ENCODE assay signal across 11 mouse cellular contexts in genomic region chr10:93831730-93832574, GRCm38 (mm10). TPM values are rescaled to one million over a fixed set of nuclear protein-coding genes. Genes with fewer than 3 reads are reported as not detected.
DNase-seq lines count a peak whose midpoint lies in the region; ATAC-seq and TF ChIP-seq lines count a peak whose summit lies in the region.
"Had no signal": no experiment of that assay in that cellular context is flagged by ENCODE, and none has a peak within 500 bp of the region (broad histone marks: within the 10 kb centered on the region; RNA-seq: fewer than 3 reads in every experiment).

No protein-coding gene starts in this region.

- WGBS in heart, embryonic 14.5 days, result 6% methylated on average over 18 of the region's 18 CpGs
- 11% methylated on average over 18 of the region's 18 CpGs for WGBS in forebrain, embryonic 13.5 days
- WGBS in liver, embryonic 12.5 days (ENCODE audit: insufficient replicate concordance), result 8% methylated on average over 18 of the region's 18 CpGs

- H3K27ac ChIP-seq in heart, embryonic 14.5 days (replicated peaks in 1 of 2; ENCODE audit: control insufficient read depth in 1 of 2, insufficient read depth in 1 of 2, low read depth in 2 of 2, low read length in 2 of 2), result no peak overlapping the region
- H3K27ac ChIP-seq in forebrain, embryonic 13.5 days, result no peak overlapping the region
- H3K27ac ChIP-seq in liver, embryonic 12.5 days, result peak overlapping the region; percentile 45

- H3K9me3 ChIP-seq in heart, embryonic 14.5 days (ENCODE audit: control insufficient read depth, low read length), result no peaks in the 10 kb centered on the region
- H3K9me3 ChIP-seq in E14TG2a.4 (ENCODE audit: low read length), result no peaks in the 10 kb centered on the region
- no peaks in the 10 kb centered on the region for H3K9me3 ChIP-seq in forebrain, embryonic 13.5 days (replicated peaks)
- no peaks in the 10 kb centered on the region for H3K9me3 ChIP-seq in liver, embryonic 12.5 days (replicated peaks)

- no peak for TF ChIP-seq CTCF in E14TG2a.4 (conservative IDR thresholded peaks at IDR 0.05; ENCODE audit: low read length)

- H3K9ac ChIP-seq in heart, embryonic 14.5 days (ENCODE audit: low read length), result no peak overlapping the region
- no peak overlapping the region for H3K9ac ChIP-seq in forebrain, embryonic 13.5 days
- peak overlapping the region; percentile 65 for H3K9ac ChIP-seq in liver, embryonic 12.5 days

- H3K36me3 ChIP-seq in heart, embryonic 14.5 days (ENCODE audit: control insufficient read depth, insufficient read depth, low read length), result no peaks in the 10 kb centered on the region
- H3K36me3 ChIP-seq in E14TG2a.4 (ENCODE audit: insufficient read depth, low read length), result 0 out of 2 replicates have a peak, but pooled peaks cover 2% of the 10 kb centered on the region
- no peaks in the 10 kb centered on the region for H3K36me3 ChIP-seq in forebrain, embryonic 13.5 days (ENCODE audit: poor library complexity, severe bottlenecking)
- H3K36me3 ChIP-seq in liver, embryonic 12.5 days, result no peaks in the 10 kb centered on the region

- peaks cover 6 to 9% of the 10 kb centered on the region in 2 experiments; a peak in 2 of 4 replicates for H3K4me1 ChIP-seq in heart, embryonic 14.5 days (ENCODE audit: control insufficient read depth in 2 of 2, insufficient read depth in 2 of 2, low read length in 2 of 2)
- peaks cover 49% of the 10 kb centered on the region for H3K4me1 ChIP-seq in E14TG2a.4 (replicated peaks; ENCODE audit: low read depth, low read length)
- peaks cover 26% of the 10 kb centered on the region for H3K4me1 ChIP-seq in forebrain, embryonic 13.5 days
- peaks cover 51% of the 10 kb centered on the region for H3K4me1 ChIP-seq in liver, embryonic 12.5 days

- intact Hi-C loops in heart, postnatal 36 days (cut with DNase I), result no loop called here

- peak overlapping the region; percentile 49 for H3K4me2 ChIP-seq in heart, embryonic 14.5 days (ENCODE audit: low read length)
- H3K4me2 ChIP-seq in forebrain, embryonic 13.5 days, result peak overlapping the region; percentile 37; the same call in 1 of the 2 replicates
- peak overlapping the region; percentile 98 for H3K4me2 ChIP-seq in liver, embryonic 12.5 days

- peaks cover 71% of the 10 kb centered on the region for H3K27me3 ChIP-seq in heart, embryonic 14.5 days (ENCODE audit: control insufficient read depth, insufficient read depth, low read length)
- H3K27me3 ChIP-seq in E14TG2a.4 (ENCODE audit: insufficient read depth, low read length), result peaks cover 22% of the 10 kb centered on the region
- peaks cover 59% of the 10 kb centered on the region for H3K27me3 ChIP-seq in forebrain, embryonic 13.5 days
- H3K27me3 ChIP-seq in liver, embryonic 12.5 days (replicated peaks), result peaks cover 71% of the 10 kb centered on the region

- peak overlapping the region; percentile 5 to 16; a peak in 3 of 4 replicates for H3K4me3 ChIP-seq in heart, embryonic 14.5 days (ENCODE audit: control insufficient read depth in 1 of 2, insufficient read depth in 1 of 2, low read depth in 1 of 2, low read length in 2 of 2)
- peak overlapping the region; percentile 43 for H3K4me3 ChIP-seq in E14TG2a.4 (replicated peaks; ENCODE audit: low read length)
- peak overlapping the region; percentile 9; the same call in 1 of the 2 replicates for H3K4me3 ChIP-seq in forebrain, embryonic 13.5 days
- peak overlapping the region; percentile 51 for H3K4me3 ChIP-seq in liver, embryonic 12.5 days

- DNase-seq in heart, postnatal 36 days, result no peak
- DNase-seq in layer of hippocampus, postnatal 14 days (ENCODE audit: low spot score in 2 of 2), result no peak
- DNase-seq in cerebellum, adult 9-10 months, result no peak
- no peak for DNase-seq in layer of hippocampus, postnatal 10 days (ENCODE audit: low spot score in 2 of 2)
- DNase-seq: gastrocnemius, postnatal 10 days; right cerebral cortex, postnatal 4 days had no signal

- no peak for ATAC-seq in heart, embryonic 14.5 days (ENCODE audit: insufficient number of reproducible peaks, insufficient read depth, low FRiP score, low read depth)
- no peak for ATAC-seq in forebrain, embryonic 13.5 days
- 0 out of 2 replicates have a peak, but pooled peaks have one; percentile 30 for ATAC-seq in liver, embryonic 12.5 days

RNA-seq across cellular contexts. Expression of gene Usp44, which starts 0.6 kb away (rescaled TPM):
- 0.15 and 0.18 TPM in 2 replicates for polyA plus RNA-seq in heart, embryonic 14.5 days (2014; fragmentation: Nextera tagmentation; extraction: Ambion mirVana)
- total RNA-seq in heart, postnatal 36 days (2021), result not detected
- polyA plus RNA-seq in forebrain, embryonic 13.5 days (2015; fragmentation: Nextera tagmentation; extraction: Ambion mirVana), result 3.0 and 4.1 TPM in 2 replicates
- 5.5 and 5.8 TPM in 2 replicates for polyA plus RNA-seq in liver, embryonic 12.5 days (2016; fragmentation: Nextera tagmentation; extraction: Ambion mirVana)
- not detected for total RNA-seq in layer of hippocampus, postnatal 14 days (2021)
- not detected for total RNA-seq in layer of hippocampus, postnatal 10 days (2021)
- total RNA-seq: left cerebral cortex, postnatal 25 days had no signal

Comparison
In these comparisons a context has a peak if more than half of its experiments do, and no peak if none do; other contexts are left out.
1. H3K4me2 ChIP-seq: peak in every context shown above with its lines; median percentile 98 in liver, embryonic 12.5 days; 49 in heart, embryonic 14.5 days; 37 in forebrain, embryonic 13.5 days.